Mouse (Mus musculus) heart, postnatal 0 days (tissue): Measurements from ENCODE around the gene Khdrbs2. TPM values are rescaled to one million over a fixed set of nuclear protein-coding genes. Genes with fewer than 3 reads are reported as not detected.

ENCODE experiments used
- ATAC-seq: fragments of 200-750 bp; cut with Nextera tagmentation; 2 replicates; pipeline ENCODE4 v1.8.0; 2017; ENCODE audit warnings: low read depth, moderate number of reproducible peaks, moderate library complexity; ENCODE audit not compliant: insufficient read depth
- DNase-seq: peaks from one replicate; pipeline ENCODE4 v3.0.0-alpha.2; 2016; ENCODE audit warnings: low spot score
- H3K27ac ChIP-seq: fragments of 300-500 bp; sonication (generic); 2 replicates; pipeline ENCODE4 v1.5.1; 2014; ENCODE audit warnings: low read depth, mild to moderate bottlenecking
- H3K27me3 ChIP-seq: fragments of 300-500 bp; sonication (generic); 2 replicates; pipeline ENCODE4 v1.6.1; 2014; ENCODE audit warnings: low read length, mixed read lengths; ENCODE audit not compliant: control insufficient read depth, insufficient read depth
- H3K36me3 ChIP-seq: fragments of 300-500 bp; sonication (generic); replicated peaks from 2 replicates; pipeline ENCODE4 v1.6.1; 2014; ENCODE audit warnings: low read length, mixed read lengths; ENCODE audit not compliant: control insufficient read depth, insufficient read depth
- H3K4me1 ChIP-seq: fragments of 300-500 bp; sonication (generic); 2 replicates; pipeline ENCODE4 v1.6.1; 2014; ENCODE audit warnings: antibody characterized with exemption; ENCODE audit not compliant: control insufficient read depth, insufficient read depth
- H3K4me2 ChIP-seq: fragments of 300-500 bp; sonication (generic); 2 replicates; pipeline ENCODE4 v1.6.1; 2014; ENCODE audit warnings: low read depth, mild to moderate bottlenecking, low read length, moderate library complexity
- H3K4me3 ChIP-seq: fragments of 300-500 bp; sonication (generic); 2 replicates; pipeline ENCODE4 v1.5.1; 2014; ENCODE audit warnings: low read depth, low read length
- H3K9ac ChIP-seq: fragments of 300-500 bp; sonication (generic); replicated peaks from 2 replicates; pipeline ENCODE4 v1.6.1; 2014; ENCODE audit warnings: low read depth, low read length, mixed read lengths
- H3K9me3 ChIP-seq: fragments of 300-500 bp; sonication (generic); replicated peaks from 2 replicates; pipeline ENCODE4 v1.6.1; 2016; ENCODE audit warnings: low read length; ENCODE audit not compliant: control insufficient read depth
- CTCF ChIP-seq: IDR thresholded peaks from 2 replicates; pipeline ENCODE4 v1.5.1; 2016; ENCODE audit warnings: antibody characterized with exemption, control low read depth, low read depth
- EP300 ChIP-seq: IDR thresholded peaks from 2 replicates; pipeline ENCODE4 v1.6.1; 2016; ENCODE audit warnings: antibody characterized with exemption, low read depth
- WGBS: fragments of 180-500 bp; shearing (Covaris S2); extraction: QIAGEN DNeasy Blood & Tissue Kit; methylation state at CpG from one replicate; pipeline ENCODE4 v1.1.7; 2014; 5-methylcytosine and 5-hydroxymethylcytosine counted together
- polyA plus RNA-seq: library from polyadenylated mRNA; unstranded; fragments of >200 nt; fragmentation: Nextera tagmentation; extraction: Ambion mirVana; gene quantifications from 2 replicates; pipeline ENCODE4 v1.2.1, GENCODE M21; 2015
- total RNA-seq: library from RNA; depleted of rRNA; stranded (reverse); fragments of >200 nt; gene quantifications from 2 replicates; pipeline ENCODE4 v1.2.3, GENCODE M21; 2014; ENCODE audit warnings: low replicate concordance

The Khdrbs2 gene
- total and polyA plus RNA-seq, 2 experiments from 2014 or later = 0.29 TPM; not detected in 1

GRCm38 (mm10) chr1:32250337-32250736, 77.8 kb downstream of the Khdrbs2 start:
- Histone ChIP-seq H3K4me3 (no peak overlapping the region), H3K4me2 (no peak overlapping the region), H3K27ac (no peak overlapping the region), H3K36me3 (no peaks in the 10 kb centered on the region), H3K27me3 (no peaks in the 10 kb centered on the region), H3K4me1 (no peaks in the 10 kb centered on the region), H3K9me3 (no peaks in the 10 kb centered on the region), H3K9ac (no peak overlapping the region)
- ATAC-seq = no peak
- DNase-seq = no peak
- TF ChIP-seq EP300 (no peak), CTCF (no peak)
- WGBS = 79% methylated on average over 1 of the region's 1 CpGs

- Histone ChIP-seq H3K9ac (no peak overlapping the region), H3K27ac (no peak overlapping the region), H3K4me3 (no peak overlapping the region), H3K4me1 (no peaks in the 10 kb centered on the region), H3K27me3 (no peaks in the 10 kb centered on the region), H3K4me2 (no peak overlapping the region), H3K36me3 (no peaks in the 10 kb centered on the region), H3K9me3 (no peaks in the 10 kb centered on the region)
- DNase-seq (no peak), ATAC-seq (no peak)
- no peak for TF ChIP-seq CTCF
- 86% methylated on average over 3 of the region's 3 CpGs for WGBS
These were observed 86.4 kb downstream of the Khdrbs2 start for GRCm38 (mm10) chr1:32258942-32259341.

GRCm38 (mm10) chr1:32270519-32270918, 98.0 kb downstream of the Khdrbs2 start:
- Histone ChIP-seq H3K9me3 (no peaks in the 10 kb centered on the region), H3K4me3 (no peak overlapping the region), H3K27me3 (no peaks in the 10 kb centered on the region), H3K4me2 (no peak overlapping the region), H3K9ac (no peak overlapping the region), H3K27ac (no peak overlapping the region), H3K4me1 (no peaks in the 10 kb centered on the region), H3K36me3 (no peaks in the 10 kb centered on the region)
- ATAC-seq = no peak
- TF ChIP-seq EP300 = no peak
- TF ChIP-seq CTCF = no peak
- no peak for DNase-seq
- 40% methylated on average over 1 of the region's 3 CpGs for WGBS

GRCm38 (mm10) chr1:32294702-32295101, 122.2 kb downstream of the Khdrbs2 start:
- no peaks in the 10 kb centered on the region for H3K27me3 ChIP-seq
- H3K4me2 ChIP-seq = no peak overlapping the region
- H3K36me3 ChIP-seq = no peaks in the 10 kb centered on the region
- ATAC-seq (no peak), DNase-seq (no peak)
- no peak overlapping the region for H3K27ac ChIP-seq
- no peaks in the 10 kb centered on the region for H3K4me1 ChIP-seq
- H3K9me3 ChIP-seq = no peaks in the 10 kb centered on the region
- TF ChIP-seq CTCF (no peak), EP300 (no peak)
- H3K4me3 ChIP-seq = no peak overlapping the region
- 67% methylated on average over 1 of the region's 1 CpGs for WGBS
- no peak overlapping the region for H3K9ac ChIP-seq

- Histone ChIP-seq H3K27ac (no peak overlapping the region), H3K36me3 (no peaks in the 10 kb centered on the region), H3K4me1 (no peaks in the 10 kb centered on the region), H3K27me3 (no peaks in the 10 kb centered on the region), H3K4me3 (no peak overlapping the region), H3K9me3 (no peaks in the 10 kb centered on the region), H3K4me2 (no peak overlapping the region), H3K9ac (no peak overlapping the region)
- ATAC-seq (no peak), DNase-seq (no peak)
- WGBS = 58% methylated on average over 5 of the region's 5 CpGs
- no peak for TF ChIP-seq CTCF
- TF ChIP-seq EP300 = no peak
These were observed 128.9 kb downstream of the Khdrbs2 start for GRCm38 (mm10) chr1:32301391-32301790.

- Histone ChIP-seq H3K4me2 (no peak overlapping the region), H3K4me3 (no peak overlapping the region), H3K36me3 (no peaks in the 10 kb centered on the region), H3K4me1 (no peaks in the 10 kb centered on the region), H3K27ac (no peak overlapping the region), H3K9me3 (no peaks in the 10 kb centered on the region), H3K9ac (no peak overlapping the region), H3K27me3 (no peaks in the 10 kb centered on the region)
- DNase-seq (no peak), ATAC-seq (no peak)
- TF ChIP-seq CTCF (no peak), EP300 (no peak)
- 52% methylated on average over 3 of the region's 3 CpGs for WGBS
These were observed 136.6 kb downstream of the Khdrbs2 start for GRCm38 (mm10) chr1:32309074-32309473.
